Mouse (Mus musculus): ENCODE data around the gene Ntan1. TPM values are rescaled to one million over a fixed set of nuclear protein-coding genes. Genes with fewer than 3 reads are reported as not detected.

Ntan1 gene
- total RNA-seq, 2 experiments from 2014 or later, result 47.9 to 49.4 TPM

Small RNA genes lying within 50 kb of the gene (microRNA-seq; reads per million reads assigned to microRNA genes)
- not detected for gene Gm27734

Other genes with a start within 250 kb of the Ntan1 start
- 10 to 100 TPM in 1 of 2 experiments, 1 to 10 TPM in 1; 8.5 to 10.4 TPM for gene Parn, start 150.7 kb upstream of the Ntan1 start, total RNA-seq (2021)
- 10 to 100 TPM; 44.6 to 51.7 TPM for gene Bfar, start 147.0 kb upstream of the Ntan1 start, total RNA-seq (2021)
- gene 3110001I22Rik, start 146.9 kb upstream of the Ntan1 start, total RNA-seq (2021), result 1 to 10 TPM; 2.2 TPM
- gene Pla2g10, start 87.9 kb upstream of the Ntan1 start, total RNA-seq (2021), result not detected
- gene Rrn3, start 38.1 kb upstream of the Ntan1 start, total RNA-seq (2021), result 10 to 100 TPM; 37.5 to 38.3 TPM
- gene Pdxdc1, start 84.3 kb downstream of the Ntan1 start, total RNA-seq (2021), result 10 to 100 TPM; 73.2 to 75.2 TPM
- gene Mpv17l, start 84.3 kb downstream of the Ntan1 start, total RNA-seq (2021), result under 1 TPM; 0.45 to 0.81 TPM
- not detected for gene 2900011O08Rik, start 167.8 kb downstream of the Ntan1 start, total RNA-seq (2021)
- not detected for gene Ifitm7, start 168.0 kb downstream of the Ntan1 start, total RNA-seq (2021)

Measured in heart, postnatal 25 days (tissue).